Mouse (Mus musculus) midbrain, embryonic 14.5 days (tissue): Measurements from ENCODE around the gene Chd1. TPM values are rescaled to one million over a fixed set of nuclear protein-coding genes. Genes with fewer than 3 reads are reported as not detected.

Source experiments
- ATAC-seq: fragments of 200-750 bp; cut with Nextera tagmentation; 2 replicates; pipeline ENCODE4 v1.8.0; 2017; ENCODE audit warnings: moderate number of reproducible peaks, moderate library complexity; ENCODE audit not compliant: low FRiP score, low TSS enrichment
- DNase-seq: peaks from one replicate; pipeline ENCODE4 v3.0.0-alpha.2; 2015
- H3K27ac ChIP-seq: fragments of 300-500 bp; sonication (generic); replicated peaks from 2 replicates; pipeline ENCODE4 v1.5.1; 2014; ENCODE audit warnings: mild to moderate bottlenecking, low read depth, low read length, moderate library complexity
- H3K27me3 ChIP-seq: fragments of 300-500 bp; sonication (generic); 2 replicates; pipeline ENCODE4 v1.6.1; 2014; ENCODE audit warnings: low read length, control low read depth, mixed read lengths; ENCODE audit not compliant: control insufficient read depth, insufficient read depth
- H3K36me3 ChIP-seq: fragments of 300-500 bp; sonication (generic); 2 replicates; pipeline ENCODE4 v1.6.1; 2014; ENCODE audit warnings: low read length, control low read depth; ENCODE audit not compliant: control insufficient read depth, insufficient read depth
- H3K4me1 ChIP-seq: fragments of 300-500 bp; sonication (generic); 2 replicates; pipeline ENCODE4 v1.6.1; 2014; ENCODE audit warnings: mild to moderate bottlenecking, antibody characterized with exemption, low read length, control low read depth; ENCODE audit not compliant: control insufficient read depth, insufficient read depth
- H3K4me2 ChIP-seq: fragments of 300-500 bp; sonication (generic); 2 replicates; pipeline ENCODE4 v1.6.1; 2014; ENCODE audit warnings: mild to moderate bottlenecking, low read length, moderate library complexity
- H3K4me3 ChIP-seq: fragments of 300-500 bp; sonication (generic); replicated peaks from 2 replicates; pipeline ENCODE4 v1.5.1; 2014; ENCODE audit warnings: low read depth, low read length
- H3K9ac ChIP-seq: fragments of 300-500 bp; sonication (generic); replicated peaks from 2 replicates; pipeline ENCODE4 v1.6.1; 2014; ENCODE audit warnings: mild to moderate bottlenecking, low read length, moderate library complexity
- H3K9me3 ChIP-seq: fragments of 300-500 bp; sonication (generic); 2 replicates; pipeline ENCODE4 v1.6.1; 2016; ENCODE audit warnings: low read length, control low read depth, mixed read lengths; ENCODE audit not compliant: control insufficient read depth
- WGBS: fragments of 180-500 bp; shearing (Covaris S2); extraction: QIAGEN DNeasy Blood & Tissue Kit; methylation state at CpG from one replicate; pipeline ENCODE4 v1.1.7; 2014; 5-methylcytosine and 5-hydroxymethylcytosine counted together
- polyA plus RNA-seq: library from polyadenylated mRNA; unstranded; fragments of >200 nt; fragmentation: Nextera tagmentation; extraction: Ambion mirVana; gene quantifications from 2 replicates; pipeline ENCODE4 v1.2.1, GENCODE M21; 2014

Gene Chd1
- polyA plus RNA-seq, 1 experiment from 2014 or later = 25.1 TPM

- Histone ChIP-seq H3K27ac (no peak overlapping the region), H3K4me1 (no peaks in the 10 kb centered on the region), H3K27me3 (no peaks in the 10 kb centered on the region), H3K4me2 (no peak overlapping the region), H3K4me3 (no peak overlapping the region), H3K9ac (no peak overlapping the region), H3K9me3 (no peaks in the 10 kb centered on the region), H3K36me3 (no peaks in the 10 kb centered on the region)
- DNase-seq (no peak), ATAC-seq (no peak)
- WGBS = 90% methylated on average over 2 of the region's 2 CpGs
Measured at GRCm38 (mm10) chr17:15695566-15695965, 9.2 kb upstream of the Chd1 start.

DNA sequence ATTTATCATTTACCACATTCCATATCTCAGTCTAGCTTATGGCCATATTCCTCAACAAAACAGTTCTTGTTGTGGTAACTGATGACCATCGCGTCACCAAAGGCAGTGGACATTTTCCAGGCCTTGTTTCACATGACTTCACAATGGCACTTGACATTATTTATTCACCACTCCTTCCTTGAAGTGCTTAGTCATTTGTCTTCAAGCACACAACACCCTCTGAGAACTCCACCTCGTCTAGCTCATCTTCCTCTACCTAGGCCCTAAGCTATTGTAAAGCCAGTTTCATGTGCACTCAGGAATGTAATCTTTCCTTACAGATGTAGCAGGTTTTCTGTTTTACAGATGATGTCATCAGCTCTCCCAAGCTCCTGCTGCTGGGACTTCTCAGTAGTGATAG, 5.8 kb upstream of the Chd1 start:
- ATAC-seq (no peak), DNase-seq (no peak)
- no peak overlapping the region for H3K9ac ChIP-seq
- no peaks in the 10 kb centered on the region for H3K36me3 ChIP-seq
- 89% methylated on average over 3 of the region's 3 CpGs for WGBS
- no peak overlapping the region for H3K27ac ChIP-seq
- H3K4me3 ChIP-seq = no peak overlapping the region
- H3K4me2 ChIP-seq = no peak overlapping the region
- H3K9me3 ChIP-seq = no peaks in the 10 kb centered on the region
- no peaks in the 10 kb centered on the region for H3K27me3 ChIP-seq
- H3K4me1 ChIP-seq = 0 out of 2 replicates have a peak, but pooled peaks cover 2% of the 10 kb centered on the region

DNA sequence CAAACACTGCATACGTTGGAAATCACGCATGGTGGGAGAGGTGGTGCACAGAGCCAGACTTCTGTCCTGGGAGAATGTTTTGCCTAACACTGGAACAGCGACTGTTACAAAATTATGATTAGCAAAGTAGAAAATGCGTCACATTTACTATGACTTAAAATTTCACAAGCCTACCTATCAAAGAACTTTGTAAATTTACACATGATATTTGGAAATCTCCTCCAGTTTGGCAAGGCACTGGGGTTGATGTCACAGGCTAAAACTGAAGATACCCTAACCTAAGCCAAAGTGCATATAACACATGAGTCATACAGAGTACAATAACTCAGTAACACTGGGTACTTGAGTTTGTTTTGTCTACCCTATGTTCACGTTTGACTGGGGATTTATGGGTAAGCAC, 3.3 kb upstream of the Chd1 start:
- Histone ChIP-seq H3K4me2 (no peak overlapping the region), H3K4me3 (no peak overlapping the region), H3K27me3 (no peaks in the 10 kb centered on the region), H3K27ac (no peak overlapping the region), H3K4me1 (peaks cover 9% of the 10 kb centered on the region), H3K9ac (no peak overlapping the region), H3K36me3 (no peaks in the 10 kb centered on the region), H3K9me3 (no peaks in the 10 kb centered on the region)
- 92% methylated on average over 5 of the region's 5 CpGs for WGBS
- DNase-seq = no peak
- no peak for ATAC-seq

- DNase-seq = no peak
- H3K27ac ChIP-seq = peak overlapping the region; percentile 94
Measured at GRCm38 (mm10) chr17:15704158-15704474, 651 bp upstream of the Chd1 start.

DNA sequence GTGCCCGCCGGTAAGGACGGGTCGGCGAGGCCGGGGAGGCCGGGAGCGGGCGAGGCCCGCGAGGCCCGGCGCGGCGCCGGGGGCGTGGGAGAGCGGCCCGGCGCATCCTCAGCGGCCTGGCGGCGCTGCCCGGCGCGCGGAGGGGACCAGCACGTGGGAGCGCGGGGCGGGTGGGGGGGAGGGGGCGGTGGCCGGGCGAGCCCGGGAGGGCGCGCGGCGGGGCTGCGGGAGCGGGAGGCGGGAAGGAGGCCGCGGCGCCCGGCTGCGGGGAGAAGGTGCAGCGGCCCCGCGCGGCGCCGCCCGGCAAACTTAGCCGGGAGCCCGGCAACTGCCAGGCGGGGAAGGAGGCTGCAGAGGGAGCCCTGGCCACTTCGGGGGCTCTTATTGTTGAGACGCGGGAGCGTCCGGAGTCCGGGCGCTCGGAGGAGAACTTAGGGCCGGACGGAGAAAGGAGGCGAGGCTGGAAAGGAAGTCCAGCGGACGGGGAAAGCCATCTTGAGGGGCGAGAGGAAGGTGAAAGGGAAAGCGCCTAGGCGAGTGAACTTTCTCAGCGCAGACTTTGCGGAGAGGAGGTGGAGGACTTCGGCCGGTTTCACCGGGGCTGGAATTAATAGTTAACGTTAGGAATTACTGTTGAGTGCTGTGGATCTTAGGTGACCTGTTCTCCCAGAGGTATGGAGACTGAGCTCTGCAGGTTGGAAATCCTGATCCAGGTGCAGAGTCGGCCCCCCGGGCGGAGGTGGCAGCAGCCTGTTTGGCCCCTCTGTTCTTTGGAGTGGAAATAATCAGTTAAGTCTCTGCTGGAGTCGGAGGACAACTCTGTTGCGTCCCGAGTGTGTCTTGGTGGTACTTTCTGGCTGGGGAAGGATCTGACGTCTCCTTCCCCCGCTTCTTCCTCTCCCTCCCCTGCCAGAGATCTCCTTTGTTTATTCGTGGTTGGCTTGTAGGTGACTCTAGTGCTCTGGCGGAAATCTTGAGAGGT, 827 bp downstream of the Chd1 start:
- peak; percentile 65 for ATAC-seq
- DNase-seq = peak; percentile 72
- H3K4me3 ChIP-seq = peak overlapping the region; percentile 82

More at GRCm38 (mm10) chr17:15704158-15704474, 651 bp upstream of the Chd1 start:
- peaks cover 23% of the 10 kb centered on the region for H3K4me1 ChIP-seq
- no peak for ATAC-seq
- no peaks in the 10 kb centered on the region for H3K27me3 ChIP-seq
- 5% methylated on average over 12 of the region's 12 CpGs for WGBS
- peaks cover 14% of the 10 kb centered on the region for H3K36me3 ChIP-seq
- peak overlapping the region; percentile 92 for H3K9ac ChIP-seq
- peak overlapping the region; percentile 55 for H3K4me2 ChIP-seq
- peak overlapping the region; percentile 82 for H3K4me3 ChIP-seq
- no peaks in the 10 kb centered on the region for H3K9me3 ChIP-seq

GRCm38 (mm10) chr17:15714507-15714906, 9.7 kb downstream of the Chd1 start:
- no peak overlapping the region for H3K4me3 ChIP-seq
- H3K27me3 ChIP-seq = no peaks in the 10 kb centered on the region
- DNase-seq (no peak), ATAC-seq (no peak)
- H3K4me1 ChIP-seq = no peaks in the 10 kb centered on the region
- WGBS = 53% methylated on average over 4 of the region's 4 CpGs
- H3K9me3 ChIP-seq = no peaks in the 10 kb centered on the region
- no peak overlapping the region for H3K4me2 ChIP-seq
- H3K36me3 ChIP-seq = peaks cover 8% of the 10 kb centered on the region; the same call in 1 of the 2 replicates
- no peak overlapping the region for H3K27ac ChIP-seq
- H3K9ac ChIP-seq = no peak overlapping the region

More for the DNA sequence above, 827 bp downstream of the Chd1 start:
- Histone ChIP-seq H3K27me3 (no peaks in the 10 kb centered on the region), H3K9ac (peak overlapping the region; percentile 92), H3K36me3 (peaks cover 15% of the 10 kb centered on the region), H3K4me2 (peak overlapping the region; percentile 76), H3K4me1 (peaks cover 24% of the 10 kb centered on the region), H3K27ac (peak overlapping the region; percentile 94), H3K9me3 (no peaks in the 10 kb centered on the region)
- WGBS = under 1% methylated on average over 78 of the region's 89 CpGs

DNA sequence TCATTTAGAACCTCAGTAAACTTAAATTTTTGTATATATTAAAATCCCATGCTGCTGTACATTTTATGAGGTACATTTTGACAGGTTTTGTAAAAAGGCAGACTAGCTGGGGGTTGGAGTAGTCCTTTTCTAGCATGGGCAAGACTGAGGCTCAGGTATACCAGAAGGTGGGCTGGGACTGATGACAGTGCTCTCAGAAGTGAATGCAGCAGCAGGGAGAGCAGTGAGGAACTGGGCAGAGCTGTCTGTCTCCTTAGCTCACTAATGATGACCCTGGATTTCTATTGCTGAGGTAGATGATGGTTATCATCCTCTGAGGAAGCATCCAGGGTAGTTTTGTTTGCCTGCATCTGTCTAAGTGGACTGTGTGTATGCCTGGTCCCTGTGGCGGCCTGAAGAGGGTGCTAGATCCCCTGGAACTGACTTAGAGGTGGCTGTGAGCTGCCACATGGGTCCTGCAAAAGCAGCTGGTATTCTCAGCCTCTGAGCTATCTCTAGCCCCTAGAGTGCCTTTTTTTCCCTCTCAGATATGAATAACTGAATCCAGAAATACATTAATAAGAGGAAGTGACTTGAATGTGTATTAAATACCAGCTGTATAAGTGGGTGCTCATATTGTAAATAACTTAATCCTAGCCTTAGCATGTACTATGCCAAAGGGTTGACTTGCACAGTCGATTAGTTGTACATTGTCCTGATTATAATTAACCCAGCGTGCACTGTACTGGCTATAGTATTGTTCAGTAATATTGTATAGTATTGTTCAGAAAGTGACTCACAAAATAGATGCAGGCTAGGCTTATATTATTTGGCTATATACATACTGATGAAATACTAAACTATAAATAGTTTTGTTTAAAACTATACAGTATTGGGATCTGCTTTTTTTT, 10.5 kb downstream of the Chd1 start:
- H3K4me3 ChIP-seq = no peak overlapping the region
- no peaks in the 10 kb centered on the region for H3K9me3 ChIP-seq
- no peaks in the 10 kb centered on the region for H3K27me3 ChIP-seq
- peaks cover 8% of the 10 kb centered on the region; the same call in 1 of the 2 replicates for H3K36me3 ChIP-seq
- no peak overlapping the region for H3K27ac ChIP-seq
- H3K4me1 ChIP-seq = no peaks in the 10 kb centered on the region
- no peak overlapping the region for H3K4me2 ChIP-seq
- WGBS = 75% methylated on average over 3 of the region's 3 CpGs
- ATAC-seq (no peak; the same call in 1 of the 2 replicates), DNase-seq (peak; percentile 29)
- H3K9ac ChIP-seq = no peak overlapping the region

DNA sequence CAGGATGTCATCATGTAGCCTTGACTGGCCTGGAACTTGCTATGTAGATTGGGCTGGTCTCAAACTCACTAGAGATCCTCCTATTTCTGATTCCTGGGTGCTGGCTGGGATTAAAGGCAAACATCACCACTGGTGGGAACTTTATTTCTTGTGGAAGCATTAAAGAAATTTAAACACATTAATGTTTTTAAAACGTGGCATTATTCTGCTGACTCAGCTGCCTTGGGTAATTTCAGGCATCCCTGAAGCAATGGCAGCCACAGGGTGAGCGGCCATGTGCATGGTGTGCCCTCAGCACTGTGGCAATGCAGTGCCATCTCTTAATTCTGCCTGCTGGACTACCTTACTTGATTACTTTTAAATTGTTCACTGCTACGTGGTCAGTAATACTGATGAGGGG, 11.2 kb downstream of the Chd1 start:
- peaks cover 8% of the 10 kb centered on the region; the same call in 1 of the 2 replicates for H3K36me3 ChIP-seq
- no peak for ATAC-seq
- H3K4me3 ChIP-seq = no peak overlapping the region
- H3K4me1 ChIP-seq = no peaks in the 10 kb centered on the region
- no peak overlapping the region for H3K27ac ChIP-seq
- no peak for DNase-seq
- H3K27me3 ChIP-seq = no peaks in the 10 kb centered on the region
- 85% methylated on average over 3 of the region's 3 CpGs for WGBS
- no peak overlapping the region for H3K4me2 ChIP-seq
- no peaks in the 10 kb centered on the region for H3K9me3 ChIP-seq
- H3K9ac ChIP-seq = no peak overlapping the region
